Mouse (Mus musculus) forebrain, embryonic 12.5 days (tissue): ENCODE results near the gene Ccdc51. TPM values are rescaled to one million over a fixed set of nuclear protein-coding genes. Genes with fewer than 3 reads are reported as not detected.
A peak's percentile ranks its signal among the peaks of the same experiment; 100 is the strongest.

Source experiments
- ATAC-seq: fragments of 200-750 bp; cut with Nextera tagmentation; 2 replicates; pipeline ENCODE4 v1.8.0; 2017; ENCODE audit warnings: moderate TSS enrichment; ENCODE audit not compliant: low FRiP score
- H3K27ac ChIP-seq: fragments of 300-500 bp; sonication (generic); 2 replicates; pipeline ENCODE4 v1.5.1; 2016; ENCODE audit warnings: mild to moderate bottlenecking
- H3K27me3 ChIP-seq: fragments of 300-500 bp; sonication (generic); 2 replicates; pipeline ENCODE4 v1.6.1; 2016; ENCODE audit warnings: mild to moderate bottlenecking
- H3K36me3 ChIP-seq: fragments of 300-500 bp; sonication (generic); replicated peaks from 2 replicates; pipeline ENCODE4 v1.6.1; 2016; ENCODE audit warnings: mild to moderate bottlenecking
- H3K4me1 ChIP-seq: fragments of 300-500 bp; sonication (generic); 2 replicates; pipeline ENCODE4 v1.6.1; 2016
- H3K4me2 ChIP-seq: fragments of 300-500 bp; sonication (generic); 2 replicates; pipeline ENCODE4 v1.6.1; 2016; ENCODE audit warnings: mild to moderate bottlenecking, moderate library complexity
- H3K4me3 ChIP-seq: fragments of 300-500 bp; sonication (generic); replicated peaks from 2 replicates; pipeline ENCODE4 v1.5.1; 2016; ENCODE audit warnings: mild to moderate bottlenecking
- H3K9ac ChIP-seq: fragments of 300-500 bp; sonication (generic); 2 replicates; pipeline ENCODE4 v1.6.1; 2016; ENCODE audit warnings: mild to moderate bottlenecking
- H3K9me3 ChIP-seq: fragments of 300-500 bp; sonication (generic); 2 replicates; pipeline ENCODE4 v1.6.1; 2016
- WGBS: fragments of 180-500 bp; shearing (Covaris S2); methylation state at CpG from one replicate; pipeline ENCODE4 v1.1.7; 2016; 5-methylcytosine and 5-hydroxymethylcytosine counted together
- polyA plus RNA-seq: library from polyadenylated mRNA; unstranded; fragments of >200 nt; fragmentation: Nextera tagmentation; extraction: Ambion mirVana; gene quantifications from 2 replicates; pipeline ENCODE4 v1.2.1, GENCODE M21; 2016

Gene Ccdc51
- polyA plus RNA-seq, 1 experiment from 2014 or later, result 13.9 TPM

DNA sequence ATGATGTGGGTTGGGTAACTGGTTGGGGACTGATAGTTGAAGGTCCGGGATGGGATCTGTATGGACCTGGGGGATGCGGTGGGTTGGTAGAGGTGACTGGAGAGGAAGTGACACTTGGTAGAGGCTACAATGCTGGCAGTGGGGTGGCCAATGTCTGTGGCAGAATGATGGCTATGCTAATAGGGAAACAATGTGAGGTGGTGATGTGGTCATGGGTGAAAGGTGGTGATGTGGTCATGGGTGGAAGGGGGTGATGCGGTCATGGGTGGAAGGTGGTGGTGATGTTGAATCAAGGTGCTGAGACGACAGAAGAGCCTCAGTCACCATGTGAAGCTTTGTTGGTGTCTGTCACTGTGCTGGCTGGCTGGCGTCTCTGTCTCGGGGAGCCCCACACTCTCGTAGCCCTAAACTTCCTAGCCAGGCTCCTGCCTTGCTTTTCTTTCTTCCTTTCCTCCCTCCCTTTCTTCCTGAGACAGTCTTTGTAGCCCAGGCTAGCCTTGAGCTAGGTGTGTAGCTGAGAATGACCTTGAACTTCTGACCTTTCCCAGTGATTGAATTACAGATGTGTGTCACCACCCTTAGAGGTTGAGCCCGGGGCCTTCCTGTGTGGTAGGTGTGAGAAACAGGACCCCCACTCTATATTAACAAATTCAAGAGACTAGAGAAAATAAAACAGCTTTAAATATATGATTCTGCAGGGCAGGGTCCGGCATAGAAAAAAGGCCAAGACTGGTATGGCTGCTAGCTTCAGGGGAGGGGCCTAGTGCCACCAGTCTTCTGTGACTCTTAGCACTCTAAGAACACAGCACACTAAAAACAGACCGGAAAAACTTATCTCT is 30.4 kb upstream of the Ccdc51 start:
- Histone ChIP-seq H3K4me3 (no peak overlapping the region), H3K4me1 (peaks cover 12% of the 10 kb centered on the region), H3K9ac (no peak overlapping the region), H3K4me2 (no peak overlapping the region), H3K27ac (no peak overlapping the region), H3K27me3 (no peaks in the 10 kb centered on the region), H3K9me3 (no peaks in the 10 kb centered on the region), H3K36me3 (peaks cover 7% of the 10 kb centered on the region)
- ATAC-seq, result no peak
- 89% methylated on average over 10 of the region's 10 CpGs for WGBS

GRCm38 (mm10) chr9:109052490-109053260 is 29.6 kb upstream of the Ccdc51 start:
- no peaks in the 10 kb centered on the region for H3K27me3 ChIP-seq
- peaks cover 15% of the 10 kb centered on the region for H3K36me3 ChIP-seq
- H3K27ac ChIP-seq, result no peak overlapping the region

DNA sequence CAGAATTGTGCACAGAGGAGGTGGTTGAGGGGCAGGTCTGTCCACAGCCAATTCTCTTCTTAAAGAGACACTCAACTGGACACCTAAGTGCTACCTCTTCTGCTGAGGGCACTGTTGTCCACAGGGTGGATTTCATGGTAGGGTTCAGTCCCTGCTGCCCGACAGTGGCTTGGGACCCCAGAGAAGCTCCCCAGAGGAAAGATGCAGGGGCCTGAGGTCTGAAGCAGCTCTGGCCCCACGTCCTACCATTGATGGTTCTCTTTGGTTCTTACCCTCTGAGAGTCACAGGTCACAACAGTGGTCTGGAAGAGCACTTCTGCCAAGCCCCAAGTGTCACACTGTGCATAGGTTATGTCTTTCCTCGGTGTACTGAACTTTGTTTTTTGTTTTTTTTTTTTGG is 28.9 kb upstream of the Ccdc51 start:
- Histone ChIP-seq H3K4me2 (no peak overlapping the region), H3K4me3 (no peak overlapping the region), H3K36me3 (peaks cover 22% of the 10 kb centered on the region), H3K27me3 (no peaks in the 10 kb centered on the region), H3K9ac (no peak overlapping the region), H3K9me3 (no peaks in the 10 kb centered on the region), H3K4me1 (peaks cover 12% of the 10 kb centered on the region), H3K27ac (no peak overlapping the region)
- WGBS, result 77% methylated on average over 3 of the region's 3 CpGs
- no peak for ATAC-seq

More at GRCm38 (mm10) chr9:109052490-109053260, 29.6 kb upstream of the Ccdc51 start:
- ATAC-seq, result no peak
- H3K9ac ChIP-seq, result no peak overlapping the region
- WGBS, result 85% methylated on average over 9 of the region's 9 CpGs
- H3K4me3 ChIP-seq, result no peak overlapping the region
- H3K4me2 ChIP-seq, result no peak overlapping the region
- H3K4me1 ChIP-seq, result peaks cover 12% of the 10 kb centered on the region
- H3K9me3 ChIP-seq, result no peaks in the 10 kb centered on the region

- Histone ChIP-seq H3K9ac (no peak overlapping the region), H3K4me3 (no peak overlapping the region), H3K4me2 (no peak overlapping the region), H3K27ac (no peak overlapping the region), H3K27me3 (no peaks in the 10 kb centered on the region), H3K36me3 (peaks cover 27% of the 10 kb centered on the region), H3K4me1 (peaks cover 15% of the 10 kb centered on the region), H3K9me3 (no peaks in the 10 kb centered on the region)
- no peak for ATAC-seq
- 82% methylated on average over 6 of the region's 6 CpGs for WGBS
Observed at GRCm38 (mm10) chr9:109053851-109054250, 28.4 kb upstream of the Ccdc51 start.

GRCm38 (mm10) chr9:109054712-109055111 is 27.6 kb upstream of the Ccdc51 start:
- 7% methylated on average over 7 of the region's 7 CpGs for WGBS
- H3K27ac ChIP-seq, result peak overlapping the region; percentile 68

DNA sequence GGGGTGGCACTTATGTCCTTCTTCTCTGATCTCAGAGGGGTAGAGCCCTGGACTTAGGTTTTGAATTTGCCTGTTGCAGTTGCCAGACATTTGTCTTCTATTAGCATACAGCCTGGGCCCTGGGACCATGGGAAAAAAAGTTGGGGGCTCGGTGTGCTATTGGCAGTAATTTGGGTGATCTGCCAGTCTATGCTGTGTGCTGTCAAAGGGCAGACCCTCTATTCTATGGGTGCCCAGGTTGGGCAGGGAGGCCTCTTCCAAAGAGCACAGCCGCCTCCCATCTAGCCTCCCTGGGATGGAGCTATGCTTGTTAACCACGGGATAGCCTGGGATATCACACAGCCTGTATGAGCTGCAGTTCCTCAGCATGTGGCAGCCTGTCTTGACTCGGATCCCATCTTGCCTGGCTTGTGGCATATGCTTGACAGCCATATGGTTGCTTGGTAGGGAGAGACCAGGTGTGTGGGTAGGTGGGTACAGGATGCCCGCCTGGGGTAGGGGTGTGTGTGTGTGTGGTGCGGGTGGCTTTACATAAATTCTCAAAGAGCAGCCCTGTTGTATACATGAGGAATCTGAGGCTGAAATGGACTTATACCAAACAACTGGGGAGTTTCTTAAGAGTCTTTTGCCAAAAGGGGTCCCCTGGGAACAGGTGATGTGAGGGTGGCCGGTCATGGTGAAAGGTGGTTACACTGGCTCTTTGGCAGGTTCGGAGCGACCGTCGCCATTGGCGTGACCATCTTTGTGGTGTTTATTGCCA is 26.8 kb upstream of the Ccdc51 start:
- Histone ChIP-seq H3K9ac (peak overlapping the region; percentile 29; the same call in 1 of the 2 replicates), H3K4me3 (peak overlapping the region; percentile 28; the same call in 1 of the 2 replicates), H3K27me3 (no peaks in the 10 kb centered on the region), H3K4me2 (peak overlapping the region; percentile 40), H3K36me3 (peaks cover 35% of the 10 kb centered on the region), H3K4me1 (peaks cover 22% of the 10 kb centered on the region), H3K27ac (no peak overlapping the region), H3K9me3 (no peaks in the 10 kb centered on the region)
- 91% methylated on average over 12 of the region's 12 CpGs for WGBS
- no peak for ATAC-seq

More at GRCm38 (mm10) chr9:109054712-109055111, 27.6 kb upstream of the Ccdc51 start:
- H3K9me3 ChIP-seq, result no peaks in the 10 kb centered on the region
- peaks cover 22% of the 10 kb centered on the region for H3K4me1 ChIP-seq
- peaks cover 28% of the 10 kb centered on the region for H3K36me3 ChIP-seq
- H3K27me3 ChIP-seq, result no peaks in the 10 kb centered on the region
- peak overlapping the region; percentile 40 for H3K4me2 ChIP-seq
- peak overlapping the region; percentile 29 for H3K9ac ChIP-seq
- peak; percentile 60; the same call in 1 of the 2 replicates for ATAC-seq
- peak overlapping the region; percentile 28 for H3K4me3 ChIP-seq

GRCm38 (mm10) chr9:109056081-109056690 is 26.1 kb upstream of the Ccdc51 start:
- Histone ChIP-seq H3K36me3 (peaks cover 42% of the 10 kb centered on the region), H3K4me1 (peaks cover 22% of the 10 kb centered on the region)
- 93% methylated on average over 17 of the region's 17 CpGs for WGBS

GRCm38 (mm10) chr9:109056916-109057315 is 25.4 kb upstream of the Ccdc51 start:
- ATAC-seq, result no peak
- Histone ChIP-seq H3K4me2 (no peak overlapping the region), H3K4me3 (no peak overlapping the region), H3K4me1 (peaks cover 22% of the 10 kb centered on the region), H3K27ac (no peak overlapping the region), H3K9me3 (no peaks in the 10 kb centered on the region), H3K9ac (no peak overlapping the region), H3K27me3 (no peaks in the 10 kb centered on the region), H3K36me3 (peaks cover 48% of the 10 kb centered on the region)
- WGBS, result 91% methylated on average over 4 of the region's 4 CpGs

More at GRCm38 (mm10) chr9:109056081-109056690, 26.1 kb upstream of the Ccdc51 start:
- no peaks in the 10 kb centered on the region for H3K27me3 ChIP-seq
- H3K9ac ChIP-seq, result no peak overlapping the region
- no peak overlapping the region for H3K4me3 ChIP-seq
- no peak for ATAC-seq
- H3K9me3 ChIP-seq, result no peaks in the 10 kb centered on the region
- H3K4me2 ChIP-seq, result no peak overlapping the region
- H3K27ac ChIP-seq, result no peak overlapping the region

DNA sequence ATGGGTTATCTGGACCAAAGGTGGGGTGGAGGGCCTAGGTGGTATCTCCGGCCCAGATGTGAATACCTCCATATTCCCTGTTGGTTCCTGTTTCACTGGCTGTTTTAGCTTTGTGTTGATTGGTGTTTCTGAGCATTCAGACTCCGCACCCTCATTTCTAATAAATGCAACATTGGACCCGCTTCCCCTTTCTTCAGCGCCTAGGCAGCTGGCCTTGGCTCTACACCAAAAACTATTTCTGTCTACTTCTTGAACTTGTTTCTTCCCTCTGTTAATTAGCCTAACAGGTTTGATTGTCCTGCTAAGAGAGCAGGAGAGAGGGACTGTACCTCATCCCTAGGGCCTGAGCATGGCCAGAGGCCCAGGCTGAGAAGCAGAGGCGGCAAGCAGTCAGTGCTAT is 24.8 kb upstream of the Ccdc51 start:
- ATAC-seq, result no peak
- H3K4me3 ChIP-seq, result no peak overlapping the region
- no peak overlapping the region for H3K9ac ChIP-seq
- H3K36me3 ChIP-seq, result peaks cover 54% of the 10 kb centered on the region
- H3K9me3 ChIP-seq, result no peaks in the 10 kb centered on the region
- WGBS, result 93% methylated on average over 5 of the region's 5 CpGs
- H3K4me2 ChIP-seq, result no peak overlapping the region
- H3K27ac ChIP-seq, result no peak overlapping the region
- no peaks in the 10 kb centered on the region for H3K27me3 ChIP-seq
- H3K4me1 ChIP-seq, result peaks cover 22% of the 10 kb centered on the region

- Histone ChIP-seq H3K4me2 (0 out of 2 replicates have a peak overlapping the region, but pooled peaks have one; percentile 43), H3K27ac (0 out of 2 replicates have a peak overlapping the region, but pooled peaks have one; percentile 72), H3K27me3 (no peaks in the 10 kb centered on the region), H3K9ac (no peak overlapping the region), H3K4me1 (peaks cover 22% of the 10 kb centered on the region), H3K36me3 (peaks cover 61% of the 10 kb centered on the region), H3K4me3 (no peak overlapping the region), H3K9me3 (no peaks in the 10 kb centered on the region)
- 94% methylated on average over 19 of the region's 19 CpGs for WGBS
- no peak for ATAC-seq
Observed at GRCm38 (mm10) chr9:109058006-109058765, 24.1 kb upstream of the Ccdc51 start.
